Mouse (Mus musculus) ES-E14 (cell line): ENCODE data around the gene Gm14569.

ENCODE experiments used
- CHD2 ChIP-seq: IDR thresholded peaks from 2 replicates; pipeline ENCODE4 v1.6.1; 2014; ENCODE audit warnings: mild to moderate bottlenecking, low read depth, low read length, inconsistent platforms
- MAFK ChIP-seq: IDR thresholded peaks from 2 replicates; pipeline ENCODE4 v1.6.1; 2014; ENCODE audit warnings: mild to moderate bottlenecking, low read depth, low read length, inconsistent platforms; ENCODE audit not compliant: insufficient read depth

DNA sequence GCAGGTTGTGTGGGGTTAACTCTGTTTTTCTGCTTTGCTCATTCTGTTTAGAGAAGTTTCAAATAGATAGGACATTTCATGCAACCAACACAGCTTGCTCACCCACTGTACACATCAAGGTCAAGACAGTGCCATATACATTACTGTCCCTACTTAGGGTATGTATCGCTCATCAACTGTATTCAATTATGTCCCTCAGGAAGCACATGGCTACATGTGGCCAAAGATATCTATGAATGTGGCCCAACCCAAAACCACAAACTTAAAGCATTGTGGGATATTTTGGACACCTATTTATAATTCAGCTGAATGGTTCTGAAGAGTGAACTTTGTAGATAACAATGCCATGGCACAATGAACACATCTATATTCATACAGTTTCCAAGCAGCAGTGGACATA is 53.7 kb downstream of the Gm14569 start:
- no peak for TF ChIP-seq MAFK
- TF ChIP-seq CHD2: no peak
